Mouse (Mus musculus) macrophage (primary cell): Measurements from ENCODE around the gene Rnd2. TPM values are rescaled to one million over a fixed set of nuclear protein-coding genes. Genes with fewer than 3 reads are reported as not detected.
A peak's percentile ranks its signal among the peaks of the same experiment; 100 is the strongest.
"Not testable (repeated sequence)": the region's sequence is repeated elsewhere in the genome, so short reads cannot be mapped to it uniquely, and the experiment has no call there.

ENCODE experiments used
- H3K27ac ChIP-seq: fragments of 350-480 bp; formaldehyde crosslinking; 2 replicates; pipeline ENCODE4 v1.9.0; 2021
- H3K36me3 ChIP-seq: fragments of 350-480 bp; formaldehyde crosslinking; 2 replicates; pipeline ENCODE4 v1.9.0; 2021; ENCODE audit errors: inconsistent target
- H3K4me3 ChIP-seq: fragments of 350-480 bp; formaldehyde crosslinking; 2 replicates; pipeline ENCODE4 v1.9.0; 2021; ENCODE audit errors: inconsistent target
- H3K79me2 ChIP-seq: fragments of 350-480 bp; formaldehyde crosslinking; 2 replicates; pipeline ENCODE4 v1.9.0; 2021; ENCODE audit errors: inconsistent target
- WGBS: methylation state at CpG from one replicate; pipeline ENCODE4 v1.1.7; 2026; ENCODE audit warnings: inconsistent platforms; ENCODE audit not compliant: missing documents; 5-methylcytosine and 5-hydroxymethylcytosine counted together
- polyA plus RNA-seq: library from polyadenylated mRNA; stranded (reverse); fragments of 250-400 nt; gene quantifications from 3 replicates; pipeline ENCODE4 v1.2.4, GENCODE M21; 2018; ENCODE audit warnings: inconsistent platforms

Gene Rnd2
- polyA plus RNA-seq, 1 experiment from 2014 or later, result 6.7 TPM

- no peak overlapping the region for H3K27ac ChIP-seq
- H3K79me2 ChIP-seq, result peaks cover 89% of the 10 kb centered on the region
- peaks cover 41% of the 10 kb centered on the region for H3K36me3 ChIP-seq
- H3K4me3 ChIP-seq, result no peak overlapping the region
- 49% methylated on average over 10 of the region's 10 CpGs for WGBS
Observed at GRCm38 (mm10) chr11:101452093-101452774, 12.6 kb upstream of the Rnd2 start.

GRCm38 (mm10) chr11:101454702-101455101 is 10.1 kb upstream of the Rnd2 start:
- 89% methylated on average over 6 of the region's 6 CpGs for WGBS
- peaks cover 65% of the 10 kb centered on the region for H3K36me3 ChIP-seq
- H3K4me3 ChIP-seq, result no peak overlapping the region
- peaks cover 84% of the 10 kb centered on the region for H3K79me2 ChIP-seq
- no peak overlapping the region for H3K27ac ChIP-seq

- Histone ChIP-seq H3K4me3 (no peak overlapping the region), H3K79me2 (peaks cover 84% of the 10 kb centered on the region), H3K27ac (no peak overlapping the region), H3K36me3 (peaks cover 74% of the 10 kb centered on the region)
- 92% methylated on average over 7 of the region's 7 CpGs for WGBS
Observed at GRCm38 (mm10) chr11:101455627-101456026, 9.2 kb upstream of the Rnd2 start.

GRCm38 (mm10) chr11:101457631-101458030 is 7.2 kb upstream of the Rnd2 start:
- WGBS, result 88% methylated on average over 9 of the region's 9 CpGs
- H3K36me3 ChIP-seq, result peaks cover 83% of the 10 kb centered on the region

GRCm38 (mm10) chr11:101458217-101458616 is 6.6 kb upstream of the Rnd2 start:
- H3K79me2 ChIP-seq, result peaks cover 84% of the 10 kb centered on the region
- no peak overlapping the region for H3K27ac ChIP-seq
- WGBS, result 96% methylated on average over 12 of the region's 12 CpGs
- H3K36me3 ChIP-seq, result peaks cover 79% of the 10 kb centered on the region
- no peak overlapping the region for H3K4me3 ChIP-seq

More at GRCm38 (mm10) chr11:101457631-101458030, 7.2 kb upstream of the Rnd2 start:
- Histone ChIP-seq H3K4me3 (no peak overlapping the region), H3K79me2 (peaks cover 84% of the 10 kb centered on the region), H3K27ac (no peak overlapping the region)

- H3K4me3 ChIP-seq, result no peak overlapping the region
- no peak overlapping the region for H3K27ac ChIP-seq
- 96% methylated on average over 4 of the region's 6 CpGs for WGBS
- peaks cover 84% of the 10 kb centered on the region for H3K79me2 ChIP-seq
- H3K36me3 ChIP-seq, result peaks cover 73% of the 10 kb centered on the region
Observed at GRCm38 (mm10) chr11:101459716-101460115, 5.1 kb upstream of the Rnd2 start.

GRCm38 (mm10) chr11:101460321-101460720 is 4.5 kb upstream of the Rnd2 start:
- H3K27ac ChIP-seq, result no peak overlapping the region
- no peak overlapping the region for H3K4me3 ChIP-seq
- WGBS, result 95% methylated on average over 15 of the region's 15 CpGs
- H3K79me2 ChIP-seq, result peaks cover 84% of the 10 kb centered on the region
- H3K36me3 ChIP-seq, result peaks cover 67% of the 10 kb centered on the region

- H3K27ac ChIP-seq, result 0 out of 2 replicates have a peak overlapping the region, but pooled peaks have one; percentile 5
- H3K79me2 ChIP-seq, result peaks cover 69% of the 10 kb centered on the region
- H3K4me3 ChIP-seq, result no peak overlapping the region
- 87% methylated on average over 14 of the region's 14 CpGs for WGBS
- H3K36me3 ChIP-seq, result peaks cover 52% of the 10 kb centered on the region
Observed at GRCm38 (mm10) chr11:101462141-101462540, 2.7 kb upstream of the Rnd2 start.

- Histone ChIP-seq H3K27ac (0 out of 2 replicates have a peak overlapping the region, but pooled peaks have one; percentile 88), H3K36me3 (peaks cover 45% of the 10 kb centered on the region), H3K79me2 (peaks cover 64% of the 10 kb centered on the region), H3K4me3 (peak overlapping the region; percentile 79; the same call in 1 of the 2 replicates)
- 16% methylated on average over 13 of the region's 13 CpGs for WGBS
Observed at GRCm38 (mm10) chr11:101462583-101463440, 2.0 kb upstream of the Rnd2 start.

- WGBS, result 2% methylated on average over 51 of the region's 51 CpGs
- Histone ChIP-seq H3K27ac (peak overlapping the region; percentile 88), H3K36me3 (peaks cover 21% of the 10 kb centered on the region), H3K4me3 (peak overlapping the region; percentile 79), H3K79me2 (peaks cover 53% of the 10 kb centered on the region)
Observed at GRCm38 (mm10) chr11:101465101-101465868, 486 bp downstream of the Rnd2 start.

- Histone ChIP-seq H3K27ac (peak within 1 kb of the TSS; percentile 88), H3K79me2 (peaks cover 46% of the 10 kb centered on the region), H3K36me3 (peaks cover 16% of the 10 kb centered on the region), H3K4me3 (peak within 1 kb of the TSS; percentile 79)
- WGBS, result under 1% methylated on average over 45 of the region's 60 CpGs
Observed at GRCm38 (mm10) chr11:101465869-101466551, 1.2 kb downstream of the Rnd2 start, which contains the start of gene Vat1. Gene Vat1, minus strand, starts transcription at chr11:101466230.

GRCm38 (mm10) chr11:101466552-101466950 is 1.8 kb downstream of the Rnd2 start:
- H3K27ac ChIP-seq, result not testable (repeated sequence)
- WGBS, result 36% methylated on average over 4 of the region's 5 CpGs
- Histone ChIP-seq H3K79me2 (peaks cover 40% of the 10 kb centered on the region), H3K36me3 (peaks cover 11% of the 10 kb centered on the region), H3K4me3 (peak overlapping the region; percentile 16)

- WGBS, result under 1% methylated on average over 46 of the region's 54 CpGs
- Histone ChIP-seq H3K27ac (no peak overlapping the region), H3K36me3 (no peaks in the 10 kb centered on the region), H3K79me2 (peaks cover 29% of the 10 kb centered on the region), H3K4me3 (peak overlapping the region; percentile 49)
Observed at GRCm38 (mm10) chr11:101467477-101468262, 2.9 kb downstream of the Rnd2 start.
